Mouse (Mus musculus) myocyte (in vitro differentiated cells): ENCODE measurements around the gene Adipor2.

Experiments used
- CEBPB ChIP-seq: IDR thresholded peaks from 2 replicates; pipeline ENCODE4 v1.6.1; 2011; ENCODE audit warnings: mild to moderate bottlenecking, moderate library complexity; ENCODE audit not compliant: poor library complexity, insufficient read depth, severe bottlenecking
- E2F4 ChIP-seq: IDR thresholded peaks from one replicate; pipeline ENCODE4 v1.6.1; 2011; ENCODE audit warnings: mild to moderate bottlenecking, control low read depth, moderate library complexity; ENCODE audit not compliant: insufficient read depth
- MAX ChIP-seq: IDR thresholded peaks from one replicate; pipeline ENCODE4 v1.6.1; 2011; ENCODE audit warnings: low read depth, mild to moderate bottlenecking, control low read depth
- MYOD1 ChIP-seq, 3 experiments: IDR thresholded peaks; one replicate each; pipeline ENCODE4 v1.6.1; 2011; ENCODE audit warnings: control low read depth in 2 of 3, low read depth in 2 of 3, mild to moderate bottlenecking in 2 of 3, moderate library complexity in 1 of 3; ENCODE audit not compliant: insufficient read length in 2 of 3, control insufficient read depth in 1 of 3
- MYOG ChIP-seq, 3 experiments: IDR thresholded peaks; one replicate each; pipeline ENCODE4 v1.6.1; 2011; ENCODE audit warnings: control low read depth in 2 of 3, low read depth in 2 of 3, mild to moderate bottlenecking in 2 of 3; ENCODE audit not compliant: insufficient read length in 2 of 3, control insufficient read depth in 1 of 3, insufficient read depth in 1 of 3
- POLR2A ChIP-seq: IDR thresholded peaks from one replicate; pipeline ENCODE4 v1.6.1; 2011; ENCODE audit warnings: low read depth, mild to moderate bottlenecking, control low read depth, moderate library complexity; ENCODE audit not compliant: insufficient read length
- POLR2AphosphoS2 ChIP-seq: IDR thresholded peaks from one replicate; pipeline ENCODE4 v1.6.1; 2011; ENCODE audit warnings: low read depth, control low read depth; ENCODE audit not compliant: insufficient read length
- REST ChIP-seq: IDR thresholded peaks from one replicate; pipeline ENCODE4 v1.6.1; 2011; ENCODE audit warnings: mild to moderate bottlenecking, control low read depth, moderate library complexity; ENCODE audit not compliant: insufficient read depth, insufficient read length
- SRF ChIP-seq: IDR thresholded peaks from one replicate; pipeline ENCODE4 v1.6.1; 2011; ENCODE audit warnings: low read depth; ENCODE audit not compliant: control insufficient read depth, insufficient read length
- TCF12 ChIP-seq: IDR thresholded peaks from one replicate; pipeline ENCODE4 v1.6.1; 2011; ENCODE audit warnings: mild to moderate bottlenecking, control low read depth; ENCODE audit not compliant: poor library complexity, insufficient read depth, severe bottlenecking
- TCF3 ChIP-seq: IDR thresholded peaks from one replicate; pipeline ENCODE4 v1.6.1; 2011; ENCODE audit warnings: low read depth, control low read depth; ENCODE audit not compliant: insufficient read length

GRCm38 (mm10) chr6:119443742-119444645, 26.5 kb upstream of the Adipor2 start:
- no peak for TF ChIP-seq POLR2A
- TF ChIP-seq TCF12: no peak
- TF ChIP-seq E2F4: no peak
- no peak for TF ChIP-seq CEBPB
- no peak for TF ChIP-seq POLR2AphosphoS2
- no peak for TF ChIP-seq MYOG (IDR thresholded peaks at IDR 0.05; ENCODE audit: control insufficient read depth in 1 of 3, insufficient read depth in 1 of 3, insufficient read length in 2 of 3, low read depth in 2 of 3)
- no peak for TF ChIP-seq MYOD1 (IDR thresholded peaks at IDR 0.05; ENCODE audit: control insufficient read depth in 1 of 3, insufficient read length in 2 of 3, low read depth in 2 of 3)
- no peak for TF ChIP-seq TCF3
- no peak for TF ChIP-seq SRF
- no peak for TF ChIP-seq MAX
- TF ChIP-seq REST: no peak
